Mouse (Mus musculus): ENCODE measurements at regions not wholly inside any gene's neighbourhood (a gene's known extent, or its start where the extent isn't known, plus 50 kb on each side); places are given as distances from the start of the nearest gene placed in this dataset.

- Histone ChIP-seq H3K36me3 (no peaks in the 10 kb centered on the region), H3K27me3 (no peaks in the 10 kb centered on the region), H3K4me2 (replicated peaks) (no peak overlapping the region), H3K4me3 (replicated peaks) (no peak overlapping the region), H3K9me3 (no peaks in the 10 kb centered on the region), H3K4me1 (replicated peaks) (no peaks in the 10 kb centered on the region), H3K27ac (no peak overlapping the region), H3K9ac (replicated peaks) (no peak overlapping the region)
- ATAC-seq: no peak
- WGBS: 42% methylated on average over 2 of the region's 2 CpGs
These were observed 461.5 kb upstream of the Btbd3 start for GRCm38 (mm10) chr2:137794841-137795240.

DNA sequence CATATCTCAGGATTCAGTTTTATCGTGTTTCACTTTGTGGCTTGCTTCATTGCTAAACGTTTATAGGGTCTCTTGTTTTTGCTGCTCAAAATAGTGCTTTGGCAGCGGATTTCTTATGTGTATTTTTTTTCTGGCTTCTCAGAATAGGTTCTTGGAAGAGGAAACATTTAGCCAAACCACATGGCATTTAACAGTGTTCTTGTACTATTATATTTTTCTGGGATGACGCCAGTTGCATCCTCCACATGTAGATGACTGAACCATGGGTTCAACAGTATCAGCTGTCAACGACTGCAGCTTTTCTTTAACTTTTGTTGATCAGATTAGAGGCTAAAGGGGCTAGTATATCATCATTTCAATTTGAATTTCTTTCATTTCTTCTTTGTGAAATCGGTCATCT lies 472.3 kb upstream of the Btbd3 start:
- H3K4me1 ChIP-seq (replicated peaks): no peaks in the 10 kb centered on the region
- no peak overlapping the region for H3K4me2 ChIP-seq (replicated peaks)
- no peaks in the 10 kb centered on the region for H3K27me3 ChIP-seq
- no peak overlapping the region for H3K9ac ChIP-seq (replicated peaks)
- H3K9me3 ChIP-seq: no peaks in the 10 kb centered on the region
- ATAC-seq: no peak
- H3K4me3 ChIP-seq (replicated peaks): no peak overlapping the region
- H3K36me3 ChIP-seq: no peaks in the 10 kb centered on the region
- WGBS: 86% methylated on average over 6 of the region's 6 CpGs
- H3K27ac ChIP-seq: no peak overlapping the region

DNA sequence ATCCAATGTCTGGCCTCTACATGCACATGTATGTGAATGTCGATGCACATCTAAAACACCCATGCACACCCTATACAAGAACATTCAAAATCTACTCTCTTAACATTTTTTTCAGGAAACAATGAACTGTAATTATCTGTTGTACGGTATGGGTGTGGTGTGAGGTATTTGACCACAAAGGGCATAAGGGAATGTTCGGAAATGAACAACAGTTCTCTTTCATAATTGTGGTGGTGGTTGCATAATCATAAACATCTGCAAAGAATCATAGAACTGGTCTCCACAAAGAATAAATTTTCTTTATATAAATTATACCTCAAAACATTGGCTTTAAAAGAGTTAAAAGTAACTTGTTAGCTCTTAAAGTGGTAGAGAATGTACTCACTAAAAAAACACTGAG lies 478.9 kb upstream of the Btbd3 start:
- H3K27me3 ChIP-seq: no peaks in the 10 kb centered on the region
- no peak overlapping the region for H3K4me3 ChIP-seq (replicated peaks)
- H3K4me1 ChIP-seq (replicated peaks): no peaks in the 10 kb centered on the region
- H3K27ac ChIP-seq: no peak overlapping the region
- H3K36me3 ChIP-seq: no peaks in the 10 kb centered on the region
- no peak overlapping the region for H3K4me2 ChIP-seq (replicated peaks)
- WGBS: 98% methylated on average over 3 of the region's 3 CpGs
- no peak for ATAC-seq
- no peaks in the 10 kb centered on the region for H3K9me3 ChIP-seq
- no peak overlapping the region for H3K9ac ChIP-seq (replicated peaks)

DNA sequence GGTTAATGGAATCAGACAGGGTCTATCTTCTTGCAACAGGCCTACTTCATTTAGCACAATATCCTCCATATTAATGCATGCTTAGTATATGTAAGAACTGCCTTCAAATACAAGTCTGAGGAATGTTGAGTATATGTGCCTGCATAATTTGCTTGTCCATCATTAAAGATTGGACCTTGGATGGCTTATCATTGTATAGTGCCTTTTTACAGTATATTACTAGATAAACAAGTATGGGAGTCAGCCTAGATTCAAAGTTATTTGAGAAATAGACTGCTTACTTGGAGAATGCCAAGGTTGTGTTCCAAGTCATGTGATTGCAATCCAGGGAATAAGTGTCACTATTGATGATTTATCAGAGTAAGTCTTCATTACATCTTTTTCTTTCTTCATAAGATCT lies 491.6 kb upstream of the Btbd3 start:
- Histone ChIP-seq H3K27me3 (no peaks in the 10 kb centered on the region), H3K9ac (replicated peaks) (no peak overlapping the region), H3K27ac (no peak overlapping the region), H3K4me3 (replicated peaks) (no peak overlapping the region), H3K4me1 (replicated peaks) (no peaks in the 10 kb centered on the region), H3K9me3 (no peaks in the 10 kb centered on the region), H3K36me3 (no peaks in the 10 kb centered on the region), H3K4me2 (replicated peaks) (no peak overlapping the region)
- ATAC-seq: no peak

DNA sequence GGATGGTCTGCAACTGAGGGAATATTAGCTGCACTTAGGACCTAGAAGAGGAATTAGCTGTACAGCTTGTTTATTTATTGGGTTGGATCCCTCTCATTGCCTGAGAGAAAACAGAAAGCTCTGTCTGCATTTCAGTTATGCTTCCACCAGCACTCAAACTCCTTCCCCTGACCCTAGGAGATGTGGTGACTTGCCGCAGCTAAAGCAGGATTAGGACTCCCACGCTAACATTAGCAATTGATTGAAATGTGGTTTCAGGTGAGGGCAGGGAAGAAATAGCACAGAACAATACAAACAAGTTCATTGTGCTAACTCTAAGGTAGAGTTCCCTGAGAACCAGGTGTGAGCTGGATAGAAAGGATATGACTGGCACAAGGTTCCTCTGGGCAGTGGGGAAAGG lies 496.9 kb upstream of the Btbd3 start:
- 77% methylated on average over 2 of the region's 2 CpGs for WGBS
- Histone ChIP-seq H3K9ac (replicated peaks) (no peak overlapping the region), H3K4me1 (replicated peaks) (peaks cover 14% of the 10 kb centered on the region), H3K4me2 (replicated peaks) (no peak overlapping the region), H3K4me3 (replicated peaks) (no peak overlapping the region), H3K9me3 (no peaks in the 10 kb centered on the region), H3K36me3 (no peaks in the 10 kb centered on the region), H3K27ac (no peak overlapping the region), H3K27me3 (no peaks in the 10 kb centered on the region)
- ATAC-seq: no peak

DNA sequence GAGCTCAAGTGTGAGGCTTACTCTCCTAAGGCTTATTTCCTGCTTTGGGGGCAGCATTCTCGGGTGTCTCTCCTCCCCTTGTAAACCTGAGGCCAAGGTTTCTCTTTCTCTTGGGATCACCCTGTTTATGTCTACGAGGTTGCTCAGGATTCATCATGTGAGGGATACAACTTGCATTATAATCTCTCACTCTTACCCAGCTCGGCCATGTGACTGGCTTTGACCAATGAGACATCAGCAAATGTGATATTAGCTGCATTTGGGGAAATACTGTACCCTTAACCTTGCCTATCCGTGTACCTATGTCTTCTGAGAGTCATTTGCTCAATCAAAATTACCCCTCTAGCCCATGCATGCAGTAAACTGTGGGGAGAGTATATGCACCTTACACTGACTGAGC lies 498.0 kb upstream of the Btbd3 start:
- Histone ChIP-seq H3K4me1 (replicated peaks) (peaks cover 14% of the 10 kb centered on the region), H3K9ac (replicated peaks) (no peak overlapping the region), H3K27me3 (no peaks in the 10 kb centered on the region), H3K36me3 (no peaks in the 10 kb centered on the region), H3K27ac (no peak overlapping the region), H3K4me3 (replicated peaks) (no peak overlapping the region), H3K9me3 (no peaks in the 10 kb centered on the region), H3K4me2 (replicated peaks) (no peak overlapping the region)
- WGBS: 80% methylated on average over 4 of the region's 4 CpGs
- 0 out of 2 replicates have a peak, but pooled peaks have one; percentile 27 for ATAC-seq

GRCm38 (mm10) chr2:137757231-137758212 lies 498.8 kb upstream of the Btbd3 start:
- Histone ChIP-seq H3K9ac (replicated peaks) (no peak overlapping the region), H3K27ac (no peak overlapping the region), H3K4me1 (replicated peaks) (peaks cover 14% of the 10 kb centered on the region), H3K9me3 (no peaks in the 10 kb centered on the region), H3K4me2 (replicated peaks) (no peak overlapping the region), H3K4me3 (replicated peaks) (no peak overlapping the region), H3K36me3 (no peaks in the 10 kb centered on the region), H3K27me3 (no peaks in the 10 kb centered on the region)
- peak; percentile 63; the same call in 1 of the 2 replicates for ATAC-seq
- WGBS: 47% methylated on average over 13 of the region's 13 CpGs

DNA sequence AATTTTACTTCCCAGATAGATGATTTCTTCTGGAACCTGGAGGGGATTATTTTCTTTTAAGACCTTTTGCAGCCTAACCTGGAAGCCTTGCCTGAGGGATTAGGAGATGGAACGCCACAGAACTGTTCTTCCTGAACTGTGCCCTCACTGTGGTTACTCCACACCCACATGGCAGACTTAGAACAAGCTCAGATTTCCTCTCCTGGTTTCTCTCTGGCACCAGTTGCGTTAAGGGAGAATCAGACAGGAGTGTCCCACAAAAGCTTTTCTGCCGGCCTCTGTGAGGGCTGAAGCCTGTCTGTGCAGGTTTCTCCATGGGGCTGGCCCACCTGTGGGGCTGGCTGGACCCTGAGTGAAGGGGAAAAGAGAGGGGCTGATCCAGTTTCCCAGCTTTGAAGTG lies 500.1 kb upstream of the Btbd3 start:
- Histone ChIP-seq H3K27ac (no peak overlapping the region), H3K9me3 (no peaks in the 10 kb centered on the region), H3K9ac (replicated peaks) (no peak overlapping the region), H3K4me1 (replicated peaks) (peaks cover 14% of the 10 kb centered on the region), H3K4me2 (replicated peaks) (no peak overlapping the region), H3K36me3 (no peaks in the 10 kb centered on the region), H3K4me3 (replicated peaks) (no peak overlapping the region), H3K27me3 (no peaks in the 10 kb centered on the region)
- no peak for ATAC-seq
- 11% methylated on average over 3 of the region's 3 CpGs for WGBS

GRCm38 (mm10) chr2:137754481-137754880 lies 501.9 kb upstream of the Btbd3 start:
- ATAC-seq: no peak
- 88% methylated on average over 3 of the region's 3 CpGs for WGBS

GRCm38 (mm10) chr2:137732410-137732809 lies 524.0 kb upstream of the Btbd3 start:
- Histone ChIP-seq H3K27me3 (peaks cover 7% of the 10 kb centered on the region), H3K4me2 (replicated peaks) (no peak overlapping the region), H3K27ac (no peak overlapping the region), H3K4me1 (replicated peaks) (peaks cover 25% of the 10 kb centered on the region), H3K9ac (replicated peaks) (no peak overlapping the region), H3K4me3 (replicated peaks) (no peak overlapping the region), H3K9me3 (no peaks in the 10 kb centered on the region), H3K36me3 (no peaks in the 10 kb centered on the region)
- 10% methylated on average over 2 of the region's 2 CpGs for WGBS
- ATAC-seq: no peak

More at GRCm38 (mm10) chr2:137754481-137754880, 501.9 kb upstream of the Btbd3 start:
- Histone ChIP-seq H3K4me1 (replicated peaks) (peaks cover 14% of the 10 kb centered on the region), H3K27me3 (no peaks in the 10 kb centered on the region), H3K9me3 (no peaks in the 10 kb centered on the region), H3K4me3 (replicated peaks) (no peak overlapping the region), H3K27ac (no peak overlapping the region), H3K36me3 (no peaks in the 10 kb centered on the region), H3K4me2 (replicated peaks) (no peak overlapping the region), H3K9ac (replicated peaks) (no peak overlapping the region)

- Histone ChIP-seq H3K4me3 (replicated peaks) (no peak overlapping the region), H3K27ac (no peak overlapping the region), H3K9ac (replicated peaks) (no peak overlapping the region), H3K27me3 (peaks cover 7% of the 10 kb centered on the region), H3K4me2 (replicated peaks) (peak overlapping the region; percentile 19), H3K9me3 (no peaks in the 10 kb centered on the region), H3K36me3 (no peaks in the 10 kb centered on the region), H3K4me1 (replicated peaks) (peaks cover 25% of the 10 kb centered on the region)
- ATAC-seq: peak; percentile 88
- 14% methylated on average over 12 of the region's 12 CpGs for WGBS
These were observed 525.9 kb upstream of the Btbd3 start for GRCm38 (mm10) chr2:137730472-137730931.

DNA sequence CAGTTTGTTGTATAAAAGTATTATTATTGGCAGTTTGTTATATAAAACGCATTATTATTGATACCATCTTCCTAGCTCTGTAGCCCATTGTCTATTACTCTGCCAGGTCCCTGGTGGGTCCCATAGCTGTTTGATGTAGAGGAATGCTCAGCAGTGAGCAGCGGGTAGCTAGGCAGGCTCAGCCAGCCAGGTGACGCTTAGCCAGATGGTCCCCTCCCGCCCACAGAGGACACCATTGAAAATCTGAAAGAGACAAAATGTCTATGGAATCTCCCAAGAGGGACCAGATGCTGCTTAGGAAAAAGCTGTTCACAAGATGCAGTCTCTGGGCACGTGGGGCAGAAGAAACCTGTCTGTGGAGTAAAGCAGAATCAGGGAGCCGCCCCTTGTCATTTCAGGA lies 526.5 kb upstream of the Btbd3 start:
- 43% methylated on average over 6 of the region's 6 CpGs for WGBS
- peaks cover 7% of the 10 kb centered on the region for H3K27me3 ChIP-seq
- no peak overlapping the region for H3K4me3 ChIP-seq (replicated peaks)
- no peaks in the 10 kb centered on the region for H3K9me3 ChIP-seq
- H3K36me3 ChIP-seq: no peaks in the 10 kb centered on the region
- peaks cover 25% of the 10 kb centered on the region for H3K4me1 ChIP-seq (replicated peaks)
- ATAC-seq: peak; percentile 67
- H3K27ac ChIP-seq: no peak overlapping the region
- no peak overlapping the region for H3K9ac ChIP-seq (replicated peaks)
- H3K4me2 ChIP-seq (replicated peaks): no peak overlapping the region
